Mouse (Mus musculus) MEL (cell line): Measurements from ENCODE around the gene Scn8a. TPM values are rescaled to one million over a fixed set of nuclear protein-coding genes. Genes with fewer than 3 reads are reported as not detected.

ENCODE experiments used
- DNase-seq: peaks from one replicate; pipeline ENCODE4 v3.0.0; 2011; ENCODE audit warnings: low read depth, low spot score
- H3K27ac ChIP-seq: 2 replicates; pipeline ENCODE4 v1.5.1; 2012; ENCODE audit warnings: low read depth, mild to moderate bottlenecking, control low read depth, low read length, moderate library complexity; ENCODE audit not compliant: control insufficient read depth
- H3K27me3 ChIP-seq, 2 experiments: fragments of 150-350 bp in 1 of 2; sonication (generic) in 1 of 2; 2 replicates each; pipeline ENCODE4 v1.6.1; 2012; ENCODE audit warnings: low read length in 2 of 2, mild to moderate bottlenecking in 2 of 2, improper control_type of control experiment in 1 of 2, moderate library complexity in 1 of 2; ENCODE audit not compliant: insufficient read depth in 2 of 2, control insufficient read depth in 1 of 2
- H3K36me3 ChIP-seq, 2 experiments: 2 replicates each; pipeline ENCODE4 v1.6.1; 2012 to 2014; ENCODE audit warnings: low read length in 2 of 2, improper control_type of control experiment in 1 of 2, inconsistent platforms in 1 of 2, mild to moderate bottlenecking in 1 of 2; ENCODE audit not compliant: insufficient read depth in 2 of 2, control insufficient read depth in 1 of 2
- H3K4me1 ChIP-seq, 2 experiments: fragments of 150-350 bp in 1 of 2; sonication (generic) in 1 of 2; 2 replicates each; pipeline ENCODE4 v1.6.1; 2012; ENCODE audit warnings: low read length in 2 of 2, improper control_type of control experiment in 1 of 2, mild to moderate bottlenecking in 1 of 2; ENCODE audit not compliant: insufficient read depth in 2 of 2, control insufficient read depth in 1 of 2
- H3K4me3 ChIP-seq, 2 experiments: fragments of 150-350 bp in 1 of 2; sonication (generic) in 1 of 2; 2 replicates each; pipeline ENCODE4 v1.5.1; 2012; ENCODE audit warnings: low read depth in 2 of 2, low read length in 2 of 2, mild to moderate bottlenecking in 2 of 2, moderate library complexity in 2 of 2, control low read depth in 1 of 2, improper control_type of control experiment in 1 of 2; ENCODE audit not compliant: control insufficient read depth in 1 of 2, insufficient read depth in 1 of 2
- H3K79me2 ChIP-seq: 2 replicates; pipeline ENCODE4 v1.6.1; 2012; ENCODE audit warnings: mild to moderate bottlenecking, low read length, moderate library complexity; ENCODE audit not compliant: control insufficient read depth, poor library complexity, insufficient read depth
- H3K9ac ChIP-seq: 2 replicates; pipeline ENCODE4 v1.6.1; 2012; ENCODE audit warnings: low read depth, mild to moderate bottlenecking, control low read depth, low read length, moderate library complexity; ENCODE audit not compliant: control insufficient read depth, poor library complexity, severe bottlenecking
- H3K9me3 ChIP-seq: fragments of 150-350 bp; sonication (generic); replicated peaks from 2 replicates; pipeline ENCODE4 v1.6.1; 2012; ENCODE audit warnings: mild to moderate bottlenecking, low read length, improper control_type of control experiment, moderate library complexity; ENCODE audit not compliant: insufficient read depth
- BHLHE40 ChIP-seq: IDR thresholded peaks from 2 replicates; pipeline ENCODE4 v1.6.1; 2012; ENCODE audit warnings: low read depth, mild to moderate bottlenecking, inconsistent platforms, low read length, improper control_type of control experiment, borderline replicate concordance
- CHD1 ChIP-seq: IDR thresholded peaks from 2 replicates; pipeline ENCODE4 v1.6.1; 2012; ENCODE audit warnings: low read depth, mild to moderate bottlenecking, inconsistent platforms, low read length, improper control_type of control experiment
- CTCF ChIP-seq, 3 experiments: IDR thresholded peaks in 2 of 3; conservative IDR thresholded peaks in 1 of 3; 2 replicates each; pipeline ENCODE4 v1.5.1; 2011 to 2012; ENCODE audit warnings: low read length in 3 of 3, low read depth in 2 of 3, mild to moderate bottlenecking in 2 of 3, improper control_type of control experiment in 1 of 3, inconsistent platforms in 1 of 3, mixed read lengths in 1 of 3, moderate library complexity in 1 of 3; ENCODE audit not compliant: control insufficient read depth in 1 of 3, insufficient read depth in 1 of 3, poor library complexity in 1 of 3, severe bottlenecking in 1 of 3
- E2F4 ChIP-seq: IDR thresholded peaks from 2 replicates; pipeline ENCODE4 v1.6.1; 2011; ENCODE audit warnings: low read depth, low read length, improper control_type of control experiment, borderline replicate concordance
- GABPA ChIP-seq: IDR thresholded peaks from 2 replicates; pipeline ENCODE4 v1.6.1; 2012; ENCODE audit warnings: low read depth, mild to moderate bottlenecking, inconsistent platforms, low read length, improper control_type of control experiment, moderate library complexity
- GATA1 ChIP-seq: IDR thresholded peaks from 2 replicates; pipeline ENCODE4 v1.6.1; 2011; ENCODE audit warnings: low read depth, low read length, improper control_type of control experiment
- HCFC1 ChIP-seq: IDR thresholded peaks from 2 replicates; pipeline ENCODE4 v1.6.1; 2012; ENCODE audit warnings: low read depth, mild to moderate bottlenecking, inconsistent platforms, low read length, improper control_type of control experiment, moderate library complexity
- MAX ChIP-seq: IDR thresholded peaks from 2 replicates; pipeline ENCODE4 v1.6.1; 2011; ENCODE audit warnings: low read length, improper control_type of control experiment
- MAZ ChIP-seq: IDR thresholded peaks from 2 replicates; pipeline ENCODE4 v1.6.1; 2012; ENCODE audit warnings: low read depth, mild to moderate bottlenecking, inconsistent platforms, low read length, improper control_type of control experiment
- MYB ChIP-seq: IDR thresholded peaks from 2 replicates; pipeline ENCODE4 v1.6.1; 2011; ENCODE audit warnings: mild to moderate bottlenecking, low read depth, low read length, improper control_type of control experiment
- MYC ChIP-seq: IDR thresholded peaks from 2 replicates; pipeline ENCODE4 v1.6.1; 2011; ENCODE audit warnings: low read depth, mild to moderate bottlenecking, low read length, improper control_type of control experiment, moderate library complexity
- NELFE ChIP-seq: IDR thresholded peaks from 2 replicates; pipeline ENCODE4 v1.6.1; 2011; ENCODE audit warnings: low read depth, low read length, improper control_type of control experiment
- NRF1 ChIP-seq: IDR thresholded peaks from 2 replicates; pipeline ENCODE4 v1.6.1; 2014; ENCODE audit warnings: low read depth, mild to moderate bottlenecking, inconsistent platforms, low read length, improper control_type of control experiment, moderate library complexity; ENCODE audit not compliant: poor library complexity, insufficient read depth, severe bottlenecking
- POLR2AphosphoS5 ChIP-seq: IDR thresholded peaks from 2 replicates; pipeline ENCODE4 v1.6.1; 2012; ENCODE audit warnings: low read depth, borderline replicate concordance, mild to moderate bottlenecking, inconsistent platforms, low read length, moderate library complexity, mixed read lengths
- RAD21 ChIP-seq: IDR thresholded peaks from 2 replicates; pipeline ENCODE4 v1.6.1; 2011; ENCODE audit warnings: mild to moderate bottlenecking, low read depth, low read length, improper control_type of control experiment
- RCOR1 ChIP-seq: IDR thresholded peaks from 2 replicates; pipeline ENCODE4 v1.6.1; 2012; ENCODE audit warnings: low read depth, mild to moderate bottlenecking, inconsistent platforms, low read length, improper control_type of control experiment
- SMC3 ChIP-seq: IDR thresholded peaks from 2 replicates; pipeline ENCODE4 v1.6.1; 2011; ENCODE audit warnings: low read depth, low read length, improper control_type of control experiment
- UBTF ChIP-seq: IDR thresholded peaks from 2 replicates; pipeline ENCODE4 v1.6.1; 2012; ENCODE audit warnings: low read depth, mild to moderate bottlenecking, inconsistent platforms, low read length, improper control_type of control experiment, moderate library complexity, borderline replicate concordance; ENCODE audit not compliant: insufficient read depth
- USF1 ChIP-seq: IDR thresholded peaks from 2 replicates; pipeline ENCODE4 v1.6.1; 2014; ENCODE audit warnings: low read depth, mild to moderate bottlenecking, inconsistent platforms, low read length, improper control_type of control experiment, moderate library complexity
- USF2 ChIP-seq, 2 experiments: IDR thresholded peaks; 2 replicates each; pipeline ENCODE4 v1.6.1; 2011 to 2012; ENCODE audit warnings: improper control_type of control experiment in 2 of 2, low read length in 2 of 2, borderline replicate concordance in 1 of 2, inconsistent platforms in 1 of 2, low read depth in 1 of 2, mild to moderate bottlenecking in 1 of 2; ENCODE audit not compliant: insufficient read depth in 1 of 2
- ZC3H11A ChIP-seq: IDR thresholded peaks from 2 replicates; pipeline ENCODE4 v1.6.1; 2012; ENCODE audit warnings: low read depth, mild to moderate bottlenecking, inconsistent platforms, low read length, improper control_type of control experiment
- ZMIZ1 ChIP-seq: IDR thresholded peaks from 2 replicates; pipeline ENCODE4 v1.6.1; 2012; ENCODE audit warnings: low read depth, mild to moderate bottlenecking, inconsistent platforms, low read length, improper control_type of control experiment, moderate library complexity
- ZNF384 ChIP-seq: IDR thresholded peaks from 2 replicates; pipeline ENCODE4 v1.6.1; 2012; ENCODE audit warnings: low read depth, mild to moderate bottlenecking, inconsistent platforms, low read length, improper control_type of control experiment
- polyA plus RNA-seq, 2 experiments: library from polyadenylated mRNA; stranded (reverse) in 1 of 2; unstranded in 1 of 2; fragments of >175 nt in 1 of 2; fragments of >200 nt in 1 of 2; gene quantifications; 2 replicates each; pipeline versions ENCODE4 v1.2.1 to v1.2.4; 2012; ENCODE audit warnings: low replicate concordance in 2 of 2, low read depth in 1 of 2; ENCODE audit not compliant: insufficient read length in 2 of 2, insufficient read depth in 1 of 2, missing spikeins in 1 of 2
- total RNA-seq: library from RNA; depleted of rRNA; stranded (reverse); fragments of 300-350 nt; gene quantifications from 2 replicates; pipeline ENCODE4 v1.2.3, GENCODE M21; 2012

Gene Scn8a
- total and polyA plus RNA-seq, 3 experiments: 0.01 to 0.08 TPM; not detected in 1

- no peak for DNase-seq
- H3K9ac ChIP-seq: no peak overlapping the region
- no peak overlapping the region for H3K27ac ChIP-seq
- no peak for TF ChIP-seq NELFE
- TF ChIP-seq USF2 (IDR thresholded peaks at IDR 0.05; ENCODE audit: borderline replicate concordance in 1 of 2, insufficient read depth in 1 of 2, low read depth in 1 of 2, low read length in 2 of 2): no peak
- TF ChIP-seq ZMIZ1: no peak
- no peak for TF ChIP-seq E2F4
- TF ChIP-seq ZNF384: no peak
- TF ChIP-seq MYC: no peak
- TF ChIP-seq MAZ: no peak
- no peak for TF ChIP-seq NRF1
- no peak for TF ChIP-seq RCOR1
- no peak for TF ChIP-seq GATA1
- no peak for TF ChIP-seq HCFC1
- no peak for TF ChIP-seq GABPA
- no peak for TF ChIP-seq CHD1
- no peak for TF ChIP-seq POLR2AphosphoS5
- no peaks in the 10 kb centered on the region for H3K36me3 ChIP-seq
- no peaks in the 10 kb centered on the region for H3K4me1 ChIP-seq
- no peaks in the 10 kb centered on the region for H3K79me2 ChIP-seq
- peaks cover 0 to 2% of the 10 kb centered on the region in 2 experiments; a peak in 1 of 4 replicates for H3K27me3 ChIP-seq
- no peak overlapping the region for H3K4me3 ChIP-seq
- H3K9me3 ChIP-seq: no peaks in the 10 kb centered on the region
Measured at GRCm38 (mm10) chr15:100829775-100830174, 39.9 kb upstream of the Scn8a start.

GRCm38 (mm10) chr15:100830682-100831081, 39.0 kb upstream of the Scn8a start:
- no peak for TF ChIP-seq ZMIZ1
- peak; percentile 44; the same call in 1 of the 2 replicates for TF ChIP-seq MAX
- no peak for TF ChIP-seq MYB
- TF ChIP-seq USF1: peak; percentile 76
- peak; percentile 92 for TF ChIP-seq BHLHE40
- peak; percentile 65 to 98 (median 93) for TF ChIP-seq CTCF (IDR thresholded peaks at IDR 0.05 in 2 of 3, conservative IDR thresholded peaks at IDR 0.05 in 1 of 3; ENCODE audit: control insufficient read depth in 1 of 3, insufficient read depth in 1 of 3, low read depth in 2 of 3, low read length in 3 of 3, poor library complexity in 1 of 3, severe bottlenecking in 1 of 3)
- TF ChIP-seq ZC3H11A: peak; percentile 80
- no peak for TF ChIP-seq NELFE
- TF ChIP-seq USF2 (IDR thresholded peaks at IDR 0.05; ENCODE audit: borderline replicate concordance in 1 of 2, insufficient read depth in 1 of 2, low read depth in 1 of 2, low read length in 2 of 2): 0 out of 4 replicates have a peak, but pooled peaks of 1 of the 2 experiments have one; percentile 30
- TF ChIP-seq SMC3: peak; percentile 91
- peak; percentile 63 for TF ChIP-seq ZNF384
- peak; percentile 86 for TF ChIP-seq RAD21
- TF ChIP-seq RCOR1: no peak
- TF ChIP-seq UBTF: no peak
- H3K36me3 ChIP-seq: no peaks in the 10 kb centered on the region
- no peaks in the 10 kb centered on the region for H3K9me3 ChIP-seq
- no peak overlapping the region for H3K4me3 ChIP-seq
- H3K9ac ChIP-seq: no peak overlapping the region
- no peaks in the 10 kb centered on the region for H3K4me1 ChIP-seq
- peak; percentile 72 for DNase-seq
- H3K79me2 ChIP-seq: no peaks in the 10 kb centered on the region
- peaks cover 0 to 2% of the 10 kb centered on the region in 2 experiments; a peak in 2 of 4 replicates for H3K27me3 ChIP-seq
- no peak overlapping the region for H3K27ac ChIP-seq
